Mouse (Mus musculus): ENCODE measurements around the gene Gstt4.

DNA sequence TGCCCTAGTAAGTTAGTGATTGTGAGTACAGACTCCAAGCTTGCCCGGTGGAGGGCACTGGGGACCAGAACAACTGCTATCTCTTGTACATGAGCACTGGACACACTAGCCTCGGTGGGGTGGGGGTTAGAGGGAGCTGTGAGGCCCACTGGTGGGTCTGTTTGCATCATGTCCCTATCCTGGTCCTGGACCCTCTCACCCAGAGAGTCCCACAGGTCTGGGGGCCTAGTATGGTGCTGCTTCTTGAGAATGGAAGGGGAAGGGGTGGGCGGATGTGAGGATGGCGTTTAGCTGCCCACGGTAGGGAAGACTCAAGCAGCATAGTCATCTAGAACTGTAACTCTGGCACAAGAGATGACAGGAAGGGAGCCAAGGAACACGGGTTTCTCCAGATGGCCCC is 32.4 kb upstream of the Gstt4 start:
- TF ChIP-seq CTCF (IDR thresholded peaks at IDR 0.05; ENCODE audit: low read depth) (no peak), EP300 (optimal IDR thresholded peaks at IDR 0.05) (no peak)
